Mouse (Mus musculus): ENCODE measurements around the gene Runx1.

DNA sequence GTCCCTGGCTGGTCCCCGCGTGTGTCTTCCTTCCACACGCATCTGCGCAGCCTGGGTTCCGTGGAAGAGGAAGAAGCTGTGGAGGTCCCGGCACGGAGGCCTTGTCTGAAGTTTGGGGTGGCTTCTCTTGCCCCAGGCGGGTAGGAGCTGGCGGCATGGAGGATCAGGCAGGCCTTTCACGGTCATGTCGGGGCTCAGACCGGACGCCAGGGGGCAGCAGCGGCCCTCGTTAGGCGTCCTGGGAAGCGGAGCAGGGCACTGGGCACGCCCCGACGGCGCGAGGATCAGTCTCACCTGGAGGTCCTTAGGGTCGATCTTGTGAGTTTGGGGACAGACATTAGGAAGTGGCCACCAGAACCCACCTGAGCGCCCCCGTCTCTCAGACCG lies 127.3 kb downstream of the Runx1 start:
- TF ChIP-seq POLR2A (IDR thresholded peaks at IDR 0.05; ENCODE audit: insufficient read depth, low read depth, low read length), result no peak
- peak; percentile 99 for TF ChIP-seq CTCF (IDR thresholded peaks at IDR 0.05; ENCODE audit: insufficient read depth, low read depth, low read length)

All from olfactory bulb, adult 2 months (tissue).